Mouse (Mus musculus) neural tube, embryonic 11.5 days (tissue): ENCODE measurements around the gene Il17d. TPM values are rescaled to one million over a fixed set of nuclear protein-coding genes. Genes with fewer than 3 reads are reported as not detected.
A peak's percentile ranks its signal among the peaks of the same experiment; 100 is the strongest.

Experiments used
- ATAC-seq: fragments of 200-750 bp; cut with Nextera tagmentation; 2 replicates; pipeline ENCODE4 v1.8.0; 2017; ENCODE audit warnings: moderate number of reproducible peaks, mild to moderate bottlenecking, moderate TSS enrichment, moderate library complexity; ENCODE audit not compliant: insufficient read depth, low FRiP score, low TSS enrichment
- DNase-seq: peaks from one replicate; pipeline ENCODE4 v3.0.0-alpha.2; 2015; ENCODE audit warnings: low spot score
- H3K27ac ChIP-seq: fragments of 300-500 bp; sonication (generic); 2 replicates; pipeline ENCODE4 v1.5.1; 2014; ENCODE audit warnings: low read depth, mild to moderate bottlenecking, low read length
- H3K27me3 ChIP-seq: fragments of 300-500 bp; sonication (generic); 2 replicates; pipeline ENCODE4 v1.6.1; 2014; ENCODE audit warnings: mild to moderate bottlenecking, low read length, mixed read lengths; ENCODE audit not compliant: control insufficient read depth, insufficient read depth
- H3K36me3 ChIP-seq: fragments of 300-500 bp; sonication (generic); 2 replicates; pipeline ENCODE4 v1.6.1; 2014; ENCODE audit warnings: mild to moderate bottlenecking, low read length, moderate library complexity, mixed read lengths; ENCODE audit not compliant: control insufficient read depth, insufficient read depth
- H3K4me1 ChIP-seq: fragments of 300-500 bp; sonication (generic); 2 replicates; pipeline ENCODE4 v1.6.1; 2014; ENCODE audit warnings: low read length, mixed read lengths; ENCODE audit not compliant: control insufficient read depth, insufficient read depth
- H3K4me2 ChIP-seq: fragments of 300-500 bp; sonication (generic); 2 replicates; pipeline ENCODE4 v1.6.1; 2014; ENCODE audit warnings: low read depth, mild to moderate bottlenecking, moderate library complexity
- H3K4me3 ChIP-seq: fragments of 300-500 bp; sonication (generic); 2 replicates; pipeline ENCODE4 v1.5.1; 2014; ENCODE audit warnings: low read depth, low read length
- H3K9ac ChIP-seq: fragments of 300-500 bp; sonication (generic); 2 replicates; pipeline ENCODE4 v1.6.1; 2014; ENCODE audit warnings: mild to moderate bottlenecking, low read length
- H3K9me3 ChIP-seq: fragments of 300-500 bp; sonication (generic); 2 replicates; pipeline ENCODE4 v1.6.1; 2016; ENCODE audit warnings: low read length; ENCODE audit not compliant: control insufficient read depth
- WGBS: fragments of 180-500 bp; shearing (Covaris S2); extraction: QIAGEN DNeasy Blood & Tissue Kit; methylation state at CpG from one replicate; pipeline ENCODE4 v1.1.7; 2014; 5-methylcytosine and 5-hydroxymethylcytosine counted together
- polyA plus RNA-seq: library from polyadenylated mRNA; unstranded; fragments of >200 nt; fragmentation: Nextera tagmentation; extraction: Ambion mirVana; gene quantifications from 2 replicates; pipeline ENCODE4 v1.2.1, GENCODE M21; 2014

The Il17d gene
- polyA plus RNA-seq, 1 experiment from 2014 or later = 0.48 TPM

DNA sequence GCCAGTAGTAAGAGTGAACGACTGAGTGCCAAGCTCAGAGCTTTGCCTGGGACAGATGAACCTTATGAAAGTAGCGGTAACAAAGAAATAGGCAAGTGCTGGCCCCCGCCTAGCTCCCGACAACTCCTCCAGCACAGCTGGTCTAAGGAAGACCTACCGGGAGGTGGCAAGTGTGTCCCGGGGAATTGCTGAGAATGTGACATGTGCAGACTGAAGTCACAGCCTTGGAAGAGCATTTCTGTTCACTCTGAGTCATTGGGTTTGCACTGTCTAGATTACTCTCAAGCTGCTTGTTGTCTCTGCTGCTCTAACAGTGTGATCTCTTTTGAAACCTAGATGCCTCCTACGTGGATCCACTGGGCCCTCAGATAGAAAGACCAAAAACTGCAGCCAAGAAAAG, 7.6 kb upstream of the Il17d start:
- Histone ChIP-seq H3K27ac (no peak overlapping the region), H3K4me1 (no peaks in the 10 kb centered on the region), H3K27me3 (no peaks in the 10 kb centered on the region), H3K4me3 (no peak overlapping the region), H3K36me3 (no peaks in the 10 kb centered on the region), H3K9ac (no peak overlapping the region), H3K4me2 (no peak overlapping the region), H3K9me3 (no peaks in the 10 kb centered on the region)
- 86% methylated on average over 7 of the region's 7 CpGs for WGBS
- no peak for ATAC-seq
- DNase-seq = no peak

DNA sequence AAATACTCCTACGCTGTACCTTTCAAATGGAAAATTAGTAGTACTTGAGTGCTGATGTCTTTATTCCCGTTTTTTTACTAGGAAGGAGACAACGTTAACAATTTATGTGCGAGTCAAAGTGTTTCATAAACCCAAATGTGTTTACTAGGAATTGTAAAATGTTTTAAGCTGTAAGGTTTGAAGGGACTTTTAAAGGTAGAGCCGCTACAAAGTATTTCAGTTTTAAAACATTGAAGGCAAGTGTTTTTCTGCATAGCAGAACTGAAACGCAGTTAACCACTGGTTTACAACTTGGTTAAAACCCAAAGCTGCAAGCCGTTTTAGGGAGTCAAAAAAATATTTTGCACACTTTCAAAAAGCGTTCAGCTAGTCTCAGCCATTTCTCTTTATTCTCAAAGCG, 815 bp upstream of the Il17d start:
- H3K27me3 ChIP-seq = peaks cover 7% of the 10 kb centered on the region
- ATAC-seq (no peak), DNase-seq (no peak)
- H3K27ac ChIP-seq = no peak overlapping the region
- no peaks in the 10 kb centered on the region for H3K36me3 ChIP-seq
- WGBS = 89% methylated on average over 9 of the region's 9 CpGs
- H3K4me3 ChIP-seq = no peak overlapping the region
- no peak overlapping the region for H3K9ac ChIP-seq
- H3K4me2 ChIP-seq = no peak overlapping the region
- H3K9me3 ChIP-seq = no peaks in the 10 kb centered on the region
- H3K4me1 ChIP-seq = 0 out of 2 replicates have a peak, but pooled peaks cover 3% of the 10 kb centered on the region

DNA sequence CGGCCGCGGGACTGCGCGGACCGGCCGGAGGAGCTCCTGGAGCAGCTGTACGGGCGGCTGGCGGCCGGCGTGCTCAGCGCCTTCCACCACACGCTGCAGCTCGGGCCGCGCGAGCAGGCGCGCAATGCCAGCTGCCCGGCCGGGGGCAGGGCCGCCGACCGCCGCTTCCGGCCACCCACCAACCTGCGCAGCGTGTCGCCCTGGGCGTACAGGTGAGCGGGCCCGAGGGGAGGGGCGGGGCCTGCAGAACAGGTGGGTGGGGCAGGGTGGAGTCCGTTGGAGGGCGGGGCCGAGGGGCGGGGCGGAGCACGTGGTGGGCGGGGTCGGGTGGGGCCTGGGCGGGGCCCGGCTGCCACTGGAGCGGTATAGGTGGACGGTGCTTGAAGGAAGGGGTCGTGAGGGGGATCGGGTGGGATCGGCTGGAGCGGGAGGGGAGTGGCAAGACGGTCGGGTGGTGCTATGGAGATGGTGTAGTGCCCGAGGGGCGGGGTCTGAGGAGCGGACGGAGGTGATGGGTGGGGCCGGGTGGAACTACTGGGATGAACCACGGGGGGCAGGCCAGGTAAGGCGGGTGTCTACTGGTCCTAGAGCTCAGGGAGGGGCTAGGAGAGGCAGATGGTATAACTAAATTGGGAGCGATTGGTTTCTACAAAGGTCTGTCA, 942 bp downstream of the Il17d start:
- 0 out of 2 replicates have a peak, but pooled peaks cover 6% of the 10 kb centered on the region for H3K4me1 ChIP-seq
- H3K4me2 ChIP-seq = peak overlapping the region; percentile 75
- no peak overlapping the region for H3K27ac ChIP-seq
- H3K27me3 ChIP-seq = peaks cover 7% of the 10 kb centered on the region
- 2% methylated on average over 22 of the region's 60 CpGs for WGBS
- H3K9ac ChIP-seq = peak overlapping the region; percentile 64
- ATAC-seq = peak; percentile 69
- no peaks in the 10 kb centered on the region for H3K9me3 ChIP-seq
- H3K36me3 ChIP-seq = no peaks in the 10 kb centered on the region
- H3K4me3 ChIP-seq = peak overlapping the region; percentile 72
- peak; percentile 61 for DNase-seq

DNA sequence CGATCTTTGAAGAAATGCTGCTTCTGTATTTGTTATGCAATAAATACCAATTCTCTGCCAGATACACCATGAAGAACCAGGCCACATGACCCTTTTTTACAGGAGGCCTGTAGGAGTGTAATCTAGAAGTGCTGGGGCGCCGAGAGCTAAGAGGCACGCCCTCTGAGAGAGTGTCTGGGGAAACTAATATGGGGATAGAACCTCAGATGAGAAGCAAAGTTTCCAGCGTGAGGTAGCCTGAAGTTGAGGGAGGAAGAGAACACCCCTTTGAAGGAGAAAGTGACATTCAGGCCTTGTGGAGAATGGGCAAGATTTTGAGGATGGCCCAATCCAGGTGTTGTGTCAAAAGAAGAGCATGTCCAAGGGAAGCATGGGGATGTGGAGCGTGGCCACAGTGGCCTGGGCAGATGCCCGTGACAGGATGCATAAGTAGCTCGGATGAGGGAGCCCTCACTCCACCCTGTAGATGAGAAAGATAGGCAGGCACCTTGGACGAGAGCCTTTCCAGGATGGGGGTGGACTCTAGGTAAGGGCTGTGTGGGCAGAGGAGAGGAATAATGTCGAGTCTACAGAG, 1.6 kb downstream of the Il17d start:
- H3K4me3 ChIP-seq = peak overlapping the region; percentile 72
- peaks cover 7% of the 10 kb centered on the region for H3K27me3 ChIP-seq
- H3K36me3 ChIP-seq = no peaks in the 10 kb centered on the region
- WGBS = 63% methylated on average over 10 of the region's 10 CpGs
- H3K4me2 ChIP-seq = peak overlapping the region; percentile 75
- H3K9ac ChIP-seq = no peak overlapping the region
- DNase-seq = no peak
- 0 out of 2 replicates have a peak, but pooled peaks cover 6% of the 10 kb centered on the region for H3K4me1 ChIP-seq
- no peaks in the 10 kb centered on the region for H3K9me3 ChIP-seq
- ATAC-seq = peak; percentile 16; the same call in 1 of the 2 replicates
- no peak overlapping the region for H3K27ac ChIP-seq

GRCm38 (mm10) chr14:57527122-57527521, 2.5 kb downstream of the Il17d start:
- Histone ChIP-seq H3K9ac (no peak overlapping the region), H3K27ac (no peak overlapping the region), H3K4me3 (no peak overlapping the region), H3K4me2 (no peak overlapping the region), H3K36me3 (no peaks in the 10 kb centered on the region), H3K4me1 (0 out of 2 replicates have a peak, but pooled peaks cover 6% of the 10 kb centered on the region), H3K9me3 (no peaks in the 10 kb centered on the region), H3K27me3 (peaks cover 7% of the 10 kb centered on the region)
- DNase-seq (no peak), ATAC-seq (no peak)
- 60% methylated on average over 5 of the region's 7 CpGs for WGBS

DNA sequence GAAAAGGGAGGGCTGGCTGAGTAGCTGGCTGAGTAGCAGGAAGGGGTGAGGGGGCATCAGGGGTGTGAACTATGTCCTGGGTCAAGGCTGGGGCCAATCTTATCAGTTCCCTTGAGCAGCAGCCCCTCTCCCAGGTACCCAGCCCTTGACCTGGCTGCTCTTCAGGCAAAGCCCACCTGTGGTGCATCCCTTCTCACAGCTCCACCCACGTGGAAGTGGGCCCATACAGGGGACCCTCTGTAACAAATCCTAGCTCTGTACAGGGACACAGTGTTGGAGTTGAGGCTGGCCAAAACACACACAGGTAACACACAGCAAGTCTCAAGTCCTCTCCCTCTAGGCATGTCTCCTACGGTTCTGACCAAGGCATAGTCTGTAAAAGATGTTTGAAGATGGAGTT, 3.0 kb downstream of the Il17d start:
- H3K27me3 ChIP-seq = peaks cover 7% of the 10 kb centered on the region
- H3K4me1 ChIP-seq = 0 out of 2 replicates have a peak, but pooled peaks cover 6% of the 10 kb centered on the region
- 52% methylated on average over 2 of the region's 2 CpGs for WGBS

DNA sequence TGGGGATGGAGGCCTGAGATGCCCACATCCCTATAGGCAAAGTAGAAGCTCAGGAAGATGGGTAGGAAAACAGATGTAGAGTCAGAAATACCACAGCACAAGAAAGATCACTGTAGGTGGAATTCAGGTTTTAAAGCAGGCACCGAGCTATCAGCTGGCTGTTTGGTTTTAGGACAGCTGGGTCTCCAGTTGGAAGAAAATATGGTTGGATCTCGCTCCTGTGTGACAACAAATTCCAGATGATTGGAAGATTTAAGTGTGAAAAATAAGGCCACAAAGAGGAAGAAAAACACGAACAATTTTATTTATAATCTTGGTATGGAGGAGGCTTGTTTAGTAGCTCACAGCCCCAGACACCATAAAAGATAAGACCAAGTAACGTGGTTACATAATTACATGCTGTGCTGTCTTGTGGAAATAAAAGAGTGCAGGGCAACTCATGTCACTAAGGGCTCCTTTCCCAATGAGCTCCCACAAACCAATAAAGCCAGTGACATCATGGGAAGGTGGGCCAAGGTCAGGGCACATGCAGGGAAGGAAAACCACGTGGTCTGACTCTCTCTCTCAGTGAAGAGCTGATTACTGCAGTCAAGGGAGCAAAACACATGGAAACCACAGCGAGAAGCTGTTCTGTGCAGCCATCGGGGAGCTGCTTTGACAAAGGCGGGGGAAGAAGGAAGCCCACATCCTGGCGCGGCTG, 4.7 kb downstream of the Il17d start:
- 53% methylated on average over 10 of the region's 10 CpGs for WGBS
- H3K4me3 ChIP-seq = no peak overlapping the region
- peaks cover 4% of the 10 kb centered on the region for H3K27me3 ChIP-seq
- H3K9ac ChIP-seq = no peak overlapping the region
- H3K4me2 ChIP-seq = no peak overlapping the region
- H3K36me3 ChIP-seq = no peaks in the 10 kb centered on the region
- ATAC-seq (no peak), DNase-seq (no peak)
- 0 out of 2 replicates have a peak, but pooled peaks cover 6% of the 10 kb centered on the region for H3K4me1 ChIP-seq
- H3K27ac ChIP-seq = no peak overlapping the region
- H3K9me3 ChIP-seq = no peaks in the 10 kb centered on the region

More for the DNA sequence above, 3.0 kb downstream of the Il17d start:
- Histone ChIP-seq H3K4me2 (no peak overlapping the region), H3K27ac (no peak overlapping the region), H3K4me3 (no peak overlapping the region), H3K36me3 (no peaks in the 10 kb centered on the region), H3K9me3 (no peaks in the 10 kb centered on the region), H3K9ac (no peak overlapping the region)
- DNase-seq (no peak), ATAC-seq (no peak)

GRCm38 (mm10) chr14:57529786-57530515, 5.4 kb downstream of the Il17d start:
- H3K27ac ChIP-seq = no peak overlapping the region
- H3K36me3 ChIP-seq = no peaks in the 10 kb centered on the region
- no peak overlapping the region for H3K4me2 ChIP-seq
- no peak overlapping the region for H3K9ac ChIP-seq
- DNase-seq = no peak
- no peaks in the 10 kb centered on the region for H3K9me3 ChIP-seq
- H3K4me3 ChIP-seq = no peak overlapping the region
- peaks cover 4% of the 10 kb centered on the region for H3K27me3 ChIP-seq
- 67% methylated on average over 5 of the region's 5 CpGs for WGBS
- H3K4me1 ChIP-seq = peaks cover 7% of the 10 kb centered on the region
- no peak for ATAC-seq
